Mouse (Mus musculus): ENCODE results near the gene Sae1. TPM values are rescaled to one million over a fixed set of nuclear protein-coding genes. Genes with fewer than 3 reads are reported as not detected.

The Sae1 gene
- polyA plus RNA-seq, 1 experiment, result 61.0 TPM

GRCm38 (mm10) chr7:16364901-16365500 is 22.6 kb downstream of the Sae1 start:
- no peak for DNase-seq
- TF ChIP-seq POLR2A (IDR thresholded peaks at IDR 0.05; ENCODE audit: control insufficient read depth, extremely low read depth, insufficient read depth, low read length, poor library complexity) (no peak), CTCF (IDR thresholded peaks at IDR 0.05; ENCODE audit: borderline replicate concordance, control insufficient read depth, extremely low read depth, insufficient read depth, low read length, poor library complexity) (no peak)
- H3K4me1 ChIP-seq (replicated peaks; ENCODE audit: control insufficient read depth, insufficient read depth, low read length), result peaks cover 16% of the 10 kb centered on the region
- H3K27me3 ChIP-seq (ENCODE audit: control insufficient read depth, insufficient read depth, low read length), result no peaks in the 10 kb centered on the region
- peaks cover 50% of the 10 kb centered on the region for H3K36me3 ChIP-seq (ENCODE audit: control insufficient read depth, insufficient read depth, low read length)
- peak overlapping the region; percentile 2; the same call in 1 of the 2 replicates for H3K27ac ChIP-seq (ENCODE audit: control insufficient read depth, insufficient read depth, low read length)
- H3K4me3 ChIP-seq (ENCODE audit: control insufficient read depth, insufficient read depth, low read length), result no peak overlapping the region
- 94% methylated on average over 4 of the region's 4 CpGs for WGBS

GRCm38 (mm10) chr7:16364319-16364718 is 23.3 kb downstream of the Sae1 start:
- H3K36me3 ChIP-seq (ENCODE audit: control insufficient read depth, insufficient read depth, low read length), result peaks cover 44% of the 10 kb centered on the region
- H3K4me1 ChIP-seq (replicated peaks; ENCODE audit: control insufficient read depth, insufficient read depth, low read length), result peaks cover 16% of the 10 kb centered on the region

GRCm38 (mm10) chr7:16357602-16358001 is 30.0 kb downstream of the Sae1 start:
- H3K36me3 ChIP-seq (ENCODE audit: control insufficient read depth, insufficient read depth, low read length), result peaks cover 41% of the 10 kb centered on the region
- WGBS, result 98% methylated on average over 3 of the region's 3 CpGs
- H3K4me3 ChIP-seq (ENCODE audit: control insufficient read depth, insufficient read depth, low read length), result no peak overlapping the region
- H3K27me3 ChIP-seq (ENCODE audit: control insufficient read depth, insufficient read depth, low read length), result no peaks in the 10 kb centered on the region
- no peak overlapping the region for H3K27ac ChIP-seq (ENCODE audit: control insufficient read depth, insufficient read depth, low read length)
- H3K4me1 ChIP-seq (replicated peaks; ENCODE audit: control insufficient read depth, insufficient read depth, low read length), result no peaks in the 10 kb centered on the region
- TF ChIP-seq POLR2A (IDR thresholded peaks at IDR 0.05; ENCODE audit: control insufficient read depth, extremely low read depth, insufficient read depth, low read length, poor library complexity) (no peak), CTCF (IDR thresholded peaks at IDR 0.05; ENCODE audit: borderline replicate concordance, control insufficient read depth, extremely low read depth, insufficient read depth, low read length, poor library complexity) (no peak)
- no peak for DNase-seq

More at GRCm38 (mm10) chr7:16364319-16364718, 23.3 kb downstream of the Sae1 start:
- DNase-seq, result peak; percentile 35
- no peak overlapping the region for H3K4me3 ChIP-seq (ENCODE audit: control insufficient read depth, insufficient read depth, low read length)
- peak overlapping the region; percentile 2 for H3K27ac ChIP-seq (ENCODE audit: control insufficient read depth, insufficient read depth, low read length)
- WGBS, result 3% methylated on average over 1 of the region's 1 CpGs
- no peaks in the 10 kb centered on the region for H3K27me3 ChIP-seq (ENCODE audit: control insufficient read depth, insufficient read depth, low read length)
- TF ChIP-seq POLR2A (IDR thresholded peaks at IDR 0.05; ENCODE audit: control insufficient read depth, extremely low read depth, insufficient read depth, low read length, poor library complexity), result no peak
- TF ChIP-seq CTCF (IDR thresholded peaks at IDR 0.05; ENCODE audit: borderline replicate concordance, control insufficient read depth, extremely low read depth, insufficient read depth, low read length, poor library complexity), result no peak

DNA sequence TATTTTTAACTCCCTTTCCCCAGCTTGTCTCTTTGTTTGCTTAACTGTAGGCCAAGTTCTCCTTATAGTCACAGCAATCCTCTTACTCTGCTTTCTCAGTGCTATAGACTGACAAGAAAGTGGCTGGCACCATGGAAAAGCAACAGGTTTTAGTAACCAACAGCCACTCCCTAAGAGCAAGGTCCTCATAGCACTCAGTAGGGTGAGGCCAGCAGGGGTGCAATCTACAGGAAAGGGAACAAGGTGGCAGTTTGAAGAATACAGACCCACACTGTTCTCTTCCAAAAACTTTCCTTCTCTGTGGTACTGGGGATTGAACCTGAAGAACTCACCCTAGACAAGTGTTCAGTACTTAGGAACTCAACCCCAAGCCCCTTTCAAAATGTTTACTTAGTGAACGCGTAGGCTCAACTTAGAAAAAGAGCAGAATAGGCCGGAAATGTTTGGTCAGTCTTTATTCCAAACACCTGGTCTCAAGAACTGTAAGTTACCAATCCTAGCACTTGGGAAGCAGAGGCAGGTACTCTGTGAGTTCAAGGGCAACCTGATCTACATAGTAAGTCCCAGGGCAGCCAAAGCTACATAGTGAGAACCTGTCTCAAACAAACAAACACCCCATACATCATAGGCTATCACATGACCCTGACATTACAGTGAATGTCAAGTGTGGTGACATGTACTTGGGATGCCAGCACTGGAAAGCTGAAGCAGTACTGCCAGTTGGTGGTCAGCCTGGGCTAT is 31.6 kb downstream of the Sae1 start:
- WGBS, result 98% methylated on average over 3 of the region's 3 CpGs
- Histone ChIP-seq H3K4me3 (ENCODE audit: control insufficient read depth, insufficient read depth, low read length) (no peak overlapping the region), H3K27ac (ENCODE audit: control insufficient read depth, insufficient read depth, low read length) (no peak overlapping the region), H3K36me3 (ENCODE audit: control insufficient read depth, insufficient read depth, low read length) (peaks cover 52% of the 10 kb centered on the region), H3K27me3 (ENCODE audit: control insufficient read depth, insufficient read depth, low read length) (no peaks in the 10 kb centered on the region), H3K4me1 (replicated peaks; ENCODE audit: control insufficient read depth, insufficient read depth, low read length) (no peaks in the 10 kb centered on the region)
- no peak for DNase-seq
- no peak for TF ChIP-seq POLR2A (IDR thresholded peaks at IDR 0.05; ENCODE audit: control insufficient read depth, extremely low read depth, insufficient read depth, low read length, poor library complexity)
- TF ChIP-seq CTCF (IDR thresholded peaks at IDR 0.05; ENCODE audit: borderline replicate concordance, control insufficient read depth, extremely low read depth, insufficient read depth, low read length, poor library complexity), result no peak

- Histone ChIP-seq H3K36me3 (ENCODE audit: control insufficient read depth, insufficient read depth, low read length) (peaks cover 20% of the 10 kb centered on the region), H3K4me3 (ENCODE audit: control insufficient read depth, insufficient read depth, low read length) (no peak overlapping the region), H3K27me3 (ENCODE audit: control insufficient read depth, insufficient read depth, low read length) (no peaks in the 10 kb centered on the region), H3K4me1 (replicated peaks; ENCODE audit: control insufficient read depth, insufficient read depth, low read length) (no peaks in the 10 kb centered on the region), H3K27ac (ENCODE audit: control insufficient read depth, insufficient read depth, low read length) (no peak overlapping the region)
- DNase-seq, result no peak
- WGBS, result 81% methylated on average over 5 of the region's 5 CpGs
- TF ChIP-seq POLR2A (IDR thresholded peaks at IDR 0.05; ENCODE audit: control insufficient read depth, extremely low read depth, insufficient read depth, low read length, poor library complexity), result no peak
- TF ChIP-seq CTCF (IDR thresholded peaks at IDR 0.05; ENCODE audit: borderline replicate concordance, control insufficient read depth, extremely low read depth, insufficient read depth, low read length, poor library complexity), result no peak
Measured at GRCm38 (mm10) chr7:16349999-16350398, 37.6 kb downstream of the Sae1 start.

GRCm38 (mm10) chr7:16345297-16345696 is 42.3 kb downstream of the Sae1 start:
- H3K4me3 ChIP-seq (ENCODE audit: control insufficient read depth, insufficient read depth, low read length), result no peak overlapping the region
- H3K36me3 ChIP-seq (ENCODE audit: control insufficient read depth, insufficient read depth, low read length), result peaks cover 3% of the 10 kb centered on the region
- WGBS, result 57% methylated on average over 4 of the region's 4 CpGs
- no peaks in the 10 kb centered on the region for H3K27me3 ChIP-seq (ENCODE audit: control insufficient read depth, insufficient read depth, low read length)
- no peaks in the 10 kb centered on the region for H3K4me1 ChIP-seq (replicated peaks; ENCODE audit: control insufficient read depth, insufficient read depth, low read length)
- DNase-seq, result no peak
- no peak for TF ChIP-seq POLR2A (IDR thresholded peaks at IDR 0.05; ENCODE audit: control insufficient read depth, extremely low read depth, insufficient read depth, low read length, poor library complexity)
- no peak for TF ChIP-seq CTCF (IDR thresholded peaks at IDR 0.05; ENCODE audit: borderline replicate concordance, control insufficient read depth, extremely low read depth, insufficient read depth, low read length, poor library complexity)
- H3K27ac ChIP-seq (ENCODE audit: control insufficient read depth, insufficient read depth, low read length), result no peak overlapping the region

All from thymus, adult 2 months (tissue).